8 mouse cellular contexts compared by ENCODE assay signal in genomic region chr14:32309876-32310275, GRCm38 (mm10). TPM values are rescaled to one million over a fixed set of nuclear protein-coding genes. Genes with fewer than 3 reads are reported as not detected.
DNase-seq lines count a peak whose midpoint lies in the region; TF ChIP-seq lines count a peak whose summit lies in the region.

No protein-coding gene starts in this region.

- WGBS in small intestine, adult 2 months: 38% methylated on average over 8 of the region's 8 CpGs

- no peak overlapping the region for H3K4me3 ChIP-seq in small intestine, adult 2 months (ENCODE audit: low read depth, low read length)

- DNase-seq in gastrocnemius, postnatal 10 days: peak; percentile 47
- no peak for DNase-seq in gastrocnemius, adult 8-10 months (ENCODE audit: low spot score in 2 of 2)
- DNase-seq in ZHBTc4 (ENCODE audit: low read depth, low spot score): peak; percentile 40
- DNase-seq in cerebellum, postnatal 36 days: peak; percentile 79 to 82
- DNase-seq in heart, postnatal 14 days: peak; percentile 51 to 63
- peak; percentile 81 for DNase-seq in layer of hippocampus, adult 11-12 months (ENCODE audit: low spot score)
- DNase-seq in lung, postnatal 10 days: peak; percentile 58

- no peaks in the 10 kb centered on the region for H3K4me1 ChIP-seq in small intestine, adult 2 months (ENCODE audit: control insufficient read depth, insufficient read depth, insufficient read length, low read length)

- no peaks in the 10 kb centered on the region for H3K36me3 ChIP-seq in small intestine, adult 2 months (ENCODE audit: control insufficient read depth, insufficient read depth, low read length)

- intact Hi-C loops in heart, postnatal 14 days (cut with DNase I): loop anchor here (10.0 kb wide), 1 partner anchor 165 kb away; no protein-coding TSS in a partner anchor

- no peak for TF ChIP-seq POLR2A in small intestine, adult 2 months (IDR thresholded peaks at IDR 0.05; ENCODE audit: low read depth, low read length)

- H3K27me3 ChIP-seq in small intestine, adult 2 months (ENCODE audit: control insufficient read depth, insufficient read depth, low read length): no peaks in the 10 kb centered on the region

- no peak overlapping the region for H3K27ac ChIP-seq in small intestine, adult 2 months (ENCODE audit: insufficient read depth, low read depth, low read length)

- TF ChIP-seq CTCF in small intestine, adult 2 months (IDR thresholded peaks at IDR 0.05; ENCODE audit: extremely low read depth, insufficient read length, insufficient replicate concordance, low read depth, low read length): peak; percentile 47; the same call in 1 of the 2 replicates

RNA-seq across cellular contexts. Expression of gene Ogdhl, which starts 11.9 kb away (rescaled TPM):
- total RNA-seq in gastrocnemius, postnatal 10 days (2021): 1 to 10 TPM; 1.7 to 2.3 TPM
- under 1 TPM; 0.34 to 0.75 (median 0.45) TPM for total RNA-seq in gastrocnemius, adult 8-10 months (2022)
- total RNA-seq in heart, postnatal 14 days (2021): 10 to 100 TPM; 38.5 to 42.8 TPM
- polyA plus RNA-seq in small intestine, adult 2 months (2012; rRNA removed): 1.2 and 1.9 TPM in 2 replicates

Comparison
In these comparisons a context has a peak if more than half of its experiments do, and no peak if none do; other contexts are left out.
1. DNase-seq: peak in gastrocnemius, postnatal 10 days (single experiment), ZHBTc4 (single experiment), cerebellum, postnatal 36 days (2 of 2), heart, postnatal 14 days (2 of 2), layer of hippocampus, adult 11-12 months (single experiment) and lung, postnatal 10 days (single experiment); none in gastrocnemius, adult 8-10 months (0 of 2).
2. RNA of gene Ogdhl, which starts 11.9 kb away (total RNA-seq): 38.5 to 42.8 TPM in heart, postnatal 14 days; 1.7 to 2.3 TPM in gastrocnemius, postnatal 10 days and 0.34 to 0.75 TPM in gastrocnemius, adult 8-10 months; every median in the first group is over 10 times any median in the second.